Mouse (Mus musculus) hindbrain, postnatal 0 days (tissue): ENCODE measurements around the gene Mmp14. TPM values are rescaled to one million over a fixed set of nuclear protein-coding genes. Genes with fewer than 3 reads are reported as not detected.

Source experiments
- ATAC-seq: fragments of 200-750 bp; cut with Nextera tagmentation; 2 replicates; pipeline ENCODE4 v1.8.0; 2017; ENCODE audit warnings: mild to moderate bottlenecking, moderate TSS enrichment, moderate library complexity
- DNase-seq: peaks from one replicate; pipeline ENCODE4 v3.0.0-alpha.2; 2015; ENCODE audit warnings: low spot score
- H3K27ac ChIP-seq: fragments of 300-500 bp; sonication (generic); 2 replicates; pipeline ENCODE4 v1.5.1; 2014; ENCODE audit warnings: mild to moderate bottlenecking
- H3K27me3 ChIP-seq: fragments of 300-500 bp; sonication (generic); 2 replicates; pipeline ENCODE4 v1.6.1; 2014; ENCODE audit warnings: low read length, mixed read lengths; ENCODE audit not compliant: insufficient read depth
- H3K36me3 ChIP-seq: fragments of 300-500 bp; sonication (generic); 2 replicates; pipeline ENCODE4 v1.6.1; 2014; ENCODE audit warnings: low read length, mixed read lengths; ENCODE audit not compliant: insufficient read depth
- H3K4me1 ChIP-seq: fragments of 300-500 bp; sonication (generic); 2 replicates; pipeline ENCODE4 v1.6.1; 2014; ENCODE audit warnings: antibody characterized with exemption, low read length, mixed read lengths; ENCODE audit not compliant: insufficient read depth
- H3K4me2 ChIP-seq: fragments of 300-500 bp; sonication (generic); 2 replicates; pipeline ENCODE4 v1.6.1; 2014; ENCODE audit warnings: low read depth, mild to moderate bottlenecking, low read length, moderate library complexity, mixed read lengths
- H3K4me3 ChIP-seq: fragments of 300-500 bp; sonication (generic); 2 replicates; pipeline ENCODE4 v1.5.1; 2014; ENCODE audit warnings: low read length
- H3K9ac ChIP-seq: fragments of 300-500 bp; sonication (generic); replicated peaks from 2 replicates; pipeline ENCODE4 v1.6.1; 2014; ENCODE audit warnings: mild to moderate bottlenecking, low read length, moderate library complexity, mixed read lengths
- H3K9me3 ChIP-seq: fragments of 300-500 bp; sonication (generic); 2 replicates; pipeline ENCODE4 v1.6.1; 2016; ENCODE audit warnings: low read length, mixed read lengths
- CTCF ChIP-seq: IDR thresholded peaks from 2 replicates; pipeline ENCODE4 v1.5.1; 2016; ENCODE audit warnings: antibody characterized with exemption, control low read depth, low read depth
- WGBS: fragments of 180-500 bp; shearing (Covaris S2); extraction: QIAGEN DNeasy Blood & Tissue Kit; methylation state at CpG from one replicate; pipeline ENCODE4 v1.1.7; 2014; 5-methylcytosine and 5-hydroxymethylcytosine counted together
- polyA plus RNA-seq: library from polyadenylated mRNA; unstranded; fragments of >200 nt; fragmentation: Nextera tagmentation; extraction: Ambion mirVana; gene quantifications from 2 replicates; pipeline ENCODE4 v1.2.1, GENCODE M21; 2015
- total RNA-seq: library from RNA; depleted of rRNA; stranded (reverse); fragments of >200 nt; gene quantifications from 2 replicates; pipeline ENCODE4 v1.2.3, GENCODE M21; 2014; rRNA removed

Gene Mmp14
- total and polyA plus RNA-seq, 2 experiments from 2014 or later, result 47.2 to 53.3 TPM

- no peak overlapping the region for H3K27ac ChIP-seq
- H3K4me3 ChIP-seq, result no peak overlapping the region
Observed at GRCm38 (mm10) chr14:54493236-54493635, 61.8 kb downstream of the Mmp14 start.

GRCm38 (mm10) chr14:54494234-54494633 is 62.8 kb downstream of the Mmp14 start:
- WGBS, result 2% methylated on average over 3 of the region's 3 CpGs
- peak; percentile 76 for DNase-seq
- Histone ChIP-seq H3K4me3 (no peak overlapping the region), H3K27me3 (no peaks in the 10 kb centered on the region), H3K9me3 (no peaks in the 10 kb centered on the region), H3K4me1 (no peaks in the 10 kb centered on the region), H3K27ac (no peak overlapping the region), H3K4me2 (no peak overlapping the region), H3K36me3 (no peaks in the 10 kb centered on the region), H3K9ac (no peak overlapping the region)
- 0 out of 2 replicates have a peak, but pooled peaks have one; percentile 55 for ATAC-seq
- TF ChIP-seq CTCF, result peak; percentile 89

More at GRCm38 (mm10) chr14:54493236-54493635, 61.8 kb downstream of the Mmp14 start:
- TF ChIP-seq CTCF, result no peak
- 94% methylated on average over 5 of the region's 5 CpGs for WGBS
- Histone ChIP-seq H3K9me3 (no peaks in the 10 kb centered on the region), H3K27me3 (no peaks in the 10 kb centered on the region), H3K4me2 (no peak overlapping the region), H3K36me3 (no peaks in the 10 kb centered on the region), H3K9ac (no peak overlapping the region), H3K4me1 (no peaks in the 10 kb centered on the region)
- ATAC-seq, result no peak
- DNase-seq, result no peak

Other genes starting within 250 kb of the Mmp14 start
- 189 and 321 TPM in 2 replicates for gene Dad1, start 177.5 kb upstream of the Mmp14 start, total RNA-seq
- 406 and 407 TPM in 2 replicates for gene Dad1, start 177.5 kb upstream of the Mmp14 start, polyA plus RNA-seq
- gene Abhd4, start 177.4 kb upstream of the Mmp14 start, total RNA-seq, result 105 and 126 TPM in 2 replicates
- 76.9 and 82.7 TPM in 2 replicates for gene Abhd4, start 177.4 kb upstream of the Mmp14 start, polyA plus RNA-seq
- gene Olfr49, start 146.7 kb upstream of the Mmp14 start, total RNA-seq, result not detected in 2 replicates
- gene Olfr49, start 146.7 kb upstream of the Mmp14 start, polyA plus RNA-seq, result 0.05 TPM in 1 of 2 replicates, not detected in the other
- 83.6 and 85.6 TPM in 2 replicates for gene Oxa1l, start 70.8 kb upstream of the Mmp14 start, total RNA-seq
- gene Oxa1l, start 70.8 kb upstream of the Mmp14 start, polyA plus RNA-seq, result 66.7 and 74.8 TPM in 2 replicates
- gene Slc7a7, start 13.8 kb upstream of the Mmp14 start, total RNA-seq, result 3.7 and 4.5 TPM in 2 replicates
- gene Slc7a7, start 13.8 kb upstream of the Mmp14 start, polyA plus RNA-seq, result 3.6 TPM in 2 replicates
- gene Mrpl52, start 4.7 kb upstream of the Mmp14 start, total RNA-seq, result 113 and 129 TPM in 2 replicates
- 266 and 297 TPM in 2 replicates for gene Mrpl52, start 4.7 kb upstream of the Mmp14 start, polyA plus RNA-seq
- 57.7 and 62.5 TPM in 2 replicates for gene Lrp10, start 32.5 kb downstream of the Mmp14 start, total RNA-seq
- gene Lrp10, start 32.5 kb downstream of the Mmp14 start, polyA plus RNA-seq, result 36.0 and 38.8 TPM in 2 replicates
- 28.1 and 32.8 TPM in 2 replicates for gene Rem2, start 44.5 kb downstream of the Mmp14 start, total RNA-seq
- gene Rem2, start 44.5 kb downstream of the Mmp14 start, polyA plus RNA-seq, result 25.2 and 25.3 TPM in 2 replicates
- 62.4 and 63.7 TPM in 2 replicates for gene Prmt5, start 85.9 kb downstream of the Mmp14 start, total RNA-seq
- 76.1 and 76.2 TPM in 2 replicates for gene Prmt5, start 85.9 kb downstream of the Mmp14 start, polyA plus RNA-seq
- gene Haus4, start 123.0 kb downstream of the Mmp14 start, total RNA-seq, result 19.1 and 28.9 TPM in 2 replicates
- 21.2 and 23.8 TPM in 2 replicates for gene Haus4, start 123.0 kb downstream of the Mmp14 start, polyA plus RNA-seq
- gene Ajuba, start 145.9 kb downstream of the Mmp14 start, total RNA-seq, result 9.8 and 11.2 TPM in 2 replicates
- 5.7 and 6.1 TPM in 2 replicates for gene Ajuba, start 145.9 kb downstream of the Mmp14 start, polyA plus RNA-seq
- 4.8 and 6.8 TPM in 2 replicates for gene 4931414P19Rik, start 174.4 kb downstream of the Mmp14 start, total RNA-seq
- gene 4931414P19Rik, start 174.4 kb downstream of the Mmp14 start, polyA plus RNA-seq, result 2.5 and 3.9 TPM in 2 replicates
- 181 and 204 TPM in 2 replicates for gene Psmb5, start 186.4 kb downstream of the Mmp14 start, total RNA-seq
- gene Psmb5, start 186.4 kb downstream of the Mmp14 start, polyA plus RNA-seq, result 411 and 417 TPM in 2 replicates
- gene Psmb11, start 189.8 kb downstream of the Mmp14 start, total RNA-seq, result 0.05 TPM in 1 of 2 replicates, not detected in the other
- gene Psmb11, start 189.8 kb downstream of the Mmp14 start, polyA plus RNA-seq, result 0.16 and 0.21 TPM in 2 replicates
- not detected in 2 replicates for gene Gm17606, start 209.3 kb downstream of the Mmp14 start, total RNA-seq
- not detected in 2 replicates for gene Gm17606, start 209.3 kb downstream of the Mmp14 start, polyA plus RNA-seq
- gene Cdh24, start 209.8 kb downstream of the Mmp14 start, total RNA-seq, result 42.7 and 49.2 TPM in 2 replicates
- 7.2 and 7.6 TPM in 2 replicates for gene Cdh24, start 209.8 kb downstream of the Mmp14 start, polyA plus RNA-seq